Mouse (Mus musculus): ENCODE measurements around the gene Tnxb.
"Not testable (repeated sequence)": the region's sequence is repeated elsewhere in the genome, so short reads cannot be mapped to it uniquely, and the experiment has no call there.

Tnxb gene

DNA sequence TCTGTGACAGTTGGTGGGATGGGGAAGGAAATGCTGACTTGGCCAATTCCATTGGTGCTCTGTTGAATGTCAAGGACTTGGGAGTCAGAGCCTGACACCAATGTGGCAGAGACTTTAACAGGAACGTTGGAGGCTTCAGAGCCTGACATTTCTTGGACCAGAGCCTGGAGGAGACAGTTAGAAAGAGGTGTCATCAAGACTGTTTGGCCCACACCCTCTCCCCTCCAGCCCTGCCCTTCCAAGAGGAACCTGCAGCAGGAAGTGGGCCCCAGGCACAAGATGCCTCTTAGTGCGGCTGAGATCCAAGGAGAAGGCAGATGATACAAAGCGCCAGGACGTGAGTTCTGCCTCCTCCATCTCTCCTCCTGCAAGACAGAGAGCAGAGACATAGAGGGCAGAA, 69.9 kb downstream of the Tnxb start:
- DNase-seq (ENCODE audit: low spot score), result no peak

DNA sequence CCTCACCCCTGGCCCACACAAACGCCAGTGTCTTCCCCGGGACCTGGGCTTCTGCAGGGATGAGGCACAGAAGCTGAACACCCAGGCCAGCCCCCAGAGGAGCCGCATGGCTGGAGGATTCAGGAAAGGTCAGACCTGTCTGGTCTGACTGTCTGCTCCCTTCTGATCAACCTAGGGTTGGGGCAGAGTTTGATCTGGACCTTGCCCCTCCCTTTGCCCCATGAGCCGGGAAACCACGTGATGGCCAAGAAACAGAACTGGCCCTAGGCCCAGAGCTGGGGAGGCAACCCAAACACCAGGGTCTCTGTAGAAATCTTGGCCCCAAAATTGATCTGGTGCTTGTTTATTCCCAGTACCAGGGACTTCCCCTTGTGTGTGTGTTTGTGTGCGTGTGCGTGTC, 73.4 kb downstream of the Tnxb start, which contains the start of gene C4b:
Gene C4b (minus strand): TSS at position 164 of the 400 bp plus-strand sequence.
- DNase-seq (ENCODE audit: low spot score), result no peak

DNA sequence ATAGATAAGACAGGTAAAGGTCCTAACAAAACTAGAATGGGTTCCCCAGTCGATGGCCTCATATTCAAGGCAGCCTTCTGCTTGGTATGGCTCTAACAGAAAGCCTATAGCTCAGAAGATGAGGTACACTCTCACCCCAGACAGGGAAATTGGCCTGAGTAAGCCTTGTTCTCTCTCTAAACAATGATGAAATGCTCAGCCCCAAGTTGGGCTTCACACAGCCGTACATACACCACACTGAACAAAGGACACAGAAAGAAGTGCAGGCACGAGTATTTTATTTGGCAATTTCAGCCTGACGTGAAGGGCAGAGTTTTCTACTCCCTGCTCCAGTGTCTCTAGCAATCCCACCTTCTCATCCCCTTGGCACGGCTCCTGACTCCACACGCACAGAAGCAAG, 73.9 kb downstream of the Tnxb start:
- no peak for DNase-seq (ENCODE audit: low spot score)

DNA sequence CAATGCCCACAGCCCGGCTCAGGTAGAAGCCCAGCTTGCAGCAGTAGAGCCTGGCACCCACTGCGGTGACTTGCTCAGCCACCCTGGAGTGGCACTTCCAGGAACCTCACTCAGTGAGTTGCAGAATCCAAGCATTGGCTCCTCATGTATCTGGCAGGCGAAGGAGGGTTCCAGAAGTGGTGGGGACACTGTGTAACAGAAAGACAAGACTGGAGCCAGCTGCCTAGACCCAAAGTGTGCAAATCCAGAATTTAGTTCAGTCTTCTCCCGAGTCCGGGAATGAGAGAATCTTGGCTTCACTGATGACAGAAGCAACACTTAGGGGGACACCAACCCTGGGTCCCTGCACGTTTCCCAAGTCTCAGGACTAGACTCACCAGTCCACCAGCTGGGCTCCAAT, 74.3 kb downstream of the Tnxb start:
- not testable (repeated sequence) for DNase-seq (ENCODE audit: low spot score)

DNA sequence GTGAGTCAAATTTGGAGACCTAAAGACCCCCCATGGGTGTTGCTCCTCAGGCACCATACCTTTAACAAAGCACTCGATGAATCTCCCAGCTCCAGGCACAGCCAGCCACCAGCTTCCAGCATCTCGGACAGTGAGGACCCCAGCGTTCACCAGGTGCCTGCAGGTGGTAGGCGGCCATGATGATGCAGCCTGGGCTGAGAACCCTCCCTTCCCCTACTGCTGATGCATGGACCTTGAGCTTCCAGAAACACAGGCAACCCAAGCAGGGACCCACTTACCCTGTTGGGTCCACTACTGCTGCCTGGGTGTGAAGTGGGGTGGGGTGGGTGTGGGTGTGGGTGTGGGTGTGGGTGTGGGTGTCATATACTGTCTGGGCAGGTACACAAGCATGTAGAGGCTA, 74.8 kb downstream of the Tnxb start:
- DNase-seq (ENCODE audit: low spot score), result not testable (repeated sequence)

DNA sequence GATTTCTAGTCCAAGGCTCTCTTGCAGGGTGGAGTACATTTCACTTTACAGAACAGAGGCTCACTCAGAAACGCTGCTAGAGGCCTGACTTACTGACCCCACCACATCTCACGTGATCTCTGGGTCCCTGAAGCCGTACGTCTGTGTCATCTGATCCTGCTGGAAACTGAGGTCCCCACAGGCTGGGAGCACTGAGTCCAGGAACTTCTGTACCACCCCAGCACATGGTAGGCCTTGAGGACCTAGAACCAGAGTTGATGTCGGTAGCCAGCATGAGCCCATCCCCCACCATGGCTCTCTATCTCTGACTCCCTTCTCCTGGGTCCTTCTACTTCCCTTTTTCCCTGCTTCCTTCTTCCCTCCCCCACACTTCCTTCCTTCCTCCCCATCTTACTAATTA, 76.2 kb downstream of the Tnxb start:
- no peak for DNase-seq (ENCODE audit: low spot score)

DNA sequence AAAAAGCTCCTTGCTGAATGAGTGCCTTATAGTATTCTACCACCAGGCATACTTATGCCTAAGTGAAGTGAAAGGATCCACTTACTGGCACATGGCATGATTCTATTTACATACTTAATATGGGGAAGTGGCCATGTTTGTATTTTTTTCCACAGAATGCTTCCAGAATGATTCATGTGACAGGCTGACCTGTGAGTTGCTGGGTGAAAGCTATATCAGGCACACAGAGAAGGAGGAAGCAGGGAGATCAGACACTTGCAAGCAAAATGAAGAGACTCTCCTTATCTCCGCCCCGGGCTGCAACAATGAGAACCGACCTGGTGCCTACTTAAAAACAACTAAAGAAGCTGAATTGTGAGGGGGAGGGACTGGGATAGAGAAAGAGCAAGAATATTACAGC, 91.1 kb downstream of the Tnxb start:
- no peak for DNase-seq (ENCODE audit: low spot score)

All from yolk sac, embryonic 10.5 days (tissue).